Mouse (Mus musculus): ENCODE results near the gene Zfyve26. TPM values are rescaled to one million over a fixed set of nuclear protein-coding genes. Genes with fewer than 3 reads are reported as not detected.
A peak's percentile ranks its signal among the peaks of the same experiment; 100 is the strongest.
"Not testable (repeated sequence)": the region's sequence is repeated elsewhere in the genome, so short reads cannot be mapped to it uniquely, and the experiment has no call there.

Zfyve26 gene
- polyA plus RNA-seq, 1 experiment from 2014 or later, result 8.5 TPM

GRCm38 (mm10) chr12:79192193-79192592 lies 103.9 kb downstream of the Zfyve26 start, which contains the start of gene Rdh11:
Rdh11 (minus strand) TSS chr12:79192293.
- H3K36me3 ChIP-seq (ENCODE audit: control insufficient read depth, insufficient read depth, low read length), result peaks cover 12% of the 10 kb centered on the region
- no peaks in the 10 kb centered on the region for H3K27me3 ChIP-seq (replicated peaks; ENCODE audit: control insufficient read depth, insufficient read depth, low read length)
- ATAC-seq, result no peak
- no peak for DNase-seq (ENCODE audit: low spot score)
- H3K4me3 ChIP-seq (ENCODE audit: low read depth, low read length), result peak within 1 kb of the TSS; percentile 70
- H3K9ac ChIP-seq (ENCODE audit: low read length), result peak within 1 kb of the TSS; percentile 78
- peak within 1 kb of the TSS; percentile 66 for H3K27ac ChIP-seq (ENCODE audit: low read depth, low read length)
- H3K4me2 ChIP-seq (ENCODE audit: low read length), result peak within 1 kb of the TSS; percentile 86
- H3K9me3 ChIP-seq (replicated peaks; ENCODE audit: control insufficient read depth, low read length), result no peaks in the 10 kb centered on the region
- H3K4me1 ChIP-seq (ENCODE audit: control insufficient read depth, insufficient read depth, low read length), result peaks cover 7% of the 10 kb centered on the region; the same call in 1 of the 2 replicates
- WGBS, result 70% methylated on average over 6 of the region's 6 CpGs

DNA sequence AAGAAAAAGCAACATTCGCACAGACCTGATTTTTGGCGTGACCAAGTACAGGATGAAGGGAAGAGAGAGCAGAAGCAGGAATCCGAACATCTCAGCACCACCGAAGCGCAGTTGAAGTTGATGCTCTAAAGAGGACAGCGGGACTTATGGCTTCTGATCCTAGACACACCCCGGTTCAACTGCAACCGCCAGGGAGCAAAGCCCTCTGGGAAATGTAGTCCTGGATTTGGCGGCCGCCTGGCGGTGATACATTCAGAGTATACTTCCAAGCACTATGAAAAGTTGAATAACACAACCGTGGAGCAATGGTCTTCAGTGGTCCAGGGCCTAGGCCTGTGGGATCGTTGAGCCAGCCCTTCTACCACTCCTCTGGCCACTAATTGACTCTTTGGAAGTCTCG lies 104.4 kb downstream of the Zfyve26 start:
- Histone ChIP-seq H3K4me1 (ENCODE audit: control insufficient read depth, insufficient read depth, low read length) (peaks cover 7% of the 10 kb centered on the region; the same call in 1 of the 2 replicates), H3K4me2 (ENCODE audit: low read length) (peak overlapping the region; percentile 86), H3K36me3 (ENCODE audit: control insufficient read depth, insufficient read depth, low read length) (peaks cover 17% of the 10 kb centered on the region), H3K9ac (ENCODE audit: low read length) (peak overlapping the region; percentile 78), H3K27me3 (replicated peaks; ENCODE audit: control insufficient read depth, insufficient read depth, low read length) (no peaks in the 10 kb centered on the region), H3K27ac (ENCODE audit: low read depth, low read length) (peak overlapping the region; percentile 66; the same call in 1 of the 2 replicates), H3K4me3 (ENCODE audit: low read depth, low read length) (peak overlapping the region; percentile 70), H3K9me3 (replicated peaks; ENCODE audit: control insufficient read depth, low read length) (no peaks in the 10 kb centered on the region)
- 6% methylated on average over 14 of the region's 14 CpGs for WGBS
- DNase-seq (ENCODE audit: low spot score) (peak; percentile 94), ATAC-seq (peak; percentile 92)

DNA sequence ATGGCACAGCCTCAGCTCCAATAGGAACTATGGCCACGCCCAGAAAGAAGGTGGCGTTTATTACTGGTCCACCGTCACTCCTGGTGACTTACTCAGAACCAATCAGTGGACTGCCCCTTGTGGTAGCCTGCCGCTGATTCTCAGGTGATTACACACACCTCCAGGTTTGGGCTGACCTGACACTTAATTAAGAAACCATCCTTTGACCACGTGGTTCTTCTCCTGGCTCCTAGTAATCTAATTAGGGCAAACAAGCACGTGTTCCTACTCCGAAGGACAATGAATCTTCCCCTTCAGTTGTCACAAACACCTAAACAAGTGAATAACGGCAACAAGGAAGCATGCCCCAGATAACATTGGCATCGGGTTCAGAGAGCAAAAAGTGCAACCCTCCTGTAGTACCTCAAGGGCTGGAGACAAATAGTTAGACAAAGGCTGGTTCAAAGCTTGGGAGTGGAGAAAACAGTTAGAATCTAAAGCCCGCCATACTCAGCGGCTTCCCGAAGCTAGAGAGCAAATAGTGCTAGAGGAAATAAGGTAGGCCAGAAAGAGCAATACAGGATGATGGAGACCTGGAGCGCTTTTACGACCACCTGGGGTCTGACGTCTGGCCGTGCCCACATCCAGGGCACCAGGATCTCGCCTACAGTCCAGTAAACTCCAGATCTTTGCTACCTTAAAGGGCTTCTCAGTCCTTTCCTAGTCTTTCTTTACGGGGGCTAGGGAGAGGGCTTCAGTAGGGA lies 105.0 kb downstream of the Zfyve26 start:
- Histone ChIP-seq H3K9ac (ENCODE audit: low read length) (peak overlapping the region; percentile 78), H3K27ac (ENCODE audit: low read depth, low read length) (peak overlapping the region; percentile 66), H3K4me3 (ENCODE audit: low read depth, low read length) (peak overlapping the region; percentile 70), H3K4me2 (ENCODE audit: low read length) (peak overlapping the region; percentile 86), H3K27me3 (replicated peaks; ENCODE audit: control insufficient read depth, insufficient read depth, low read length) (no peaks in the 10 kb centered on the region), H3K4me1 (ENCODE audit: control insufficient read depth, insufficient read depth, low read length) (peaks cover 7% of the 10 kb centered on the region; the same call in 1 of the 2 replicates), H3K36me3 (ENCODE audit: control insufficient read depth, insufficient read depth, low read length) (peaks cover 23% of the 10 kb centered on the region), H3K9me3 (replicated peaks; ENCODE audit: control insufficient read depth, low read length) (no peaks in the 10 kb centered on the region)
- DNase-seq (ENCODE audit: low spot score) (peak; percentile 91), ATAC-seq (peak; percentile 91)
- under 1% methylated on average over 18 of the region's 18 CpGs for WGBS

- not testable (repeated sequence) for H3K27ac ChIP-seq (ENCODE audit: low read depth, low read length); DNase-seq (ENCODE audit: low spot score); H3K4me2 ChIP-seq (ENCODE audit: low read length); H3K4me3 ChIP-seq (ENCODE audit: low read depth, low read length); ATAC-seq; H3K27me3 ChIP-seq (replicated peaks; ENCODE audit: control insufficient read depth, insufficient read depth, low read length); H3K9me3 ChIP-seq (replicated peaks; ENCODE audit: control insufficient read depth, low read length); H3K4me1 ChIP-seq (ENCODE audit: control insufficient read depth, insufficient read depth, low read length); H3K9ac ChIP-seq (ENCODE audit: low read length)
- H3K36me3 ChIP-seq (ENCODE audit: control insufficient read depth, insufficient read depth, low read length), result peaks cover 72% of the 10 kb centered on the region
- 96% methylated on average over 5 of the region's 6 CpGs for WGBS
Observed at GRCm38 (mm10) chr12:79185160-79185559, 110.9 kb downstream of the Zfyve26 start.

Other genes with a start within 250 kb of the Zfyve26 start
- 18.1 and 19.1 TPM in 2 replicates for gene Pigh, start 206.7 kb downstream of the Zfyve26 start, polyA plus RNA-seq (2014; fragmentation: Nextera tagmentation; extraction: Ambion mirVana)
- gene Arg2, start 165.5 kb downstream of the Zfyve26 start, polyA plus RNA-seq (2014; fragmentation: Nextera tagmentation; extraction: Ambion mirVana), result 19.9 and 20.7 TPM in 2 replicates
- gene Vti1b, start 123.6 kb downstream of the Zfyve26 start, polyA plus RNA-seq (2014; fragmentation: Nextera tagmentation; extraction: Ambion mirVana), result 133 and 149 TPM in 2 replicates
- gene Rdh11, start 104.0 kb downstream of the Zfyve26 start, polyA plus RNA-seq (2014; fragmentation: Nextera tagmentation; extraction: Ambion mirVana), result 35.9 and 41.2 TPM in 2 replicates
- 0.89 and 1.0 TPM in 2 replicates for gene Rdh12, start 87.4 kb downstream of the Zfyve26 start, polyA plus RNA-seq (2014; fragmentation: Nextera tagmentation; extraction: Ambion mirVana)
- gene Rad51b, start 978 bp upstream of the Zfyve26 start, polyA plus RNA-seq (2014; fragmentation: Nextera tagmentation; extraction: Ambion mirVana), result 2.6 and 3.5 TPM in 2 replicates